18 mouse cellular contexts compared by ENCODE assay signal in genomic region chr11:109144236-109144635, GRCm38 (mm10). TPM values are rescaled to one million over a fixed set of nuclear protein-coding genes. Genes with fewer than 3 reads are reported as not detected.
DNase-seq lines count a peak whose midpoint lies in the region; ATAC-seq and TF ChIP-seq lines count a peak whose summit lies in the region.
"Had no signal": no experiment of that assay in that cellular context is flagged by ENCODE, and none has a peak within 500 bp of the region (broad histone marks: within the 10 kb centered on the region; RNA-seq: fewer than 3 reads in every experiment).

E030025P04Rik (minus strand) TSS chr11:109144369.

- H3K36me3 ChIP-seq in kidney, adult 2 months (ENCODE audit: control insufficient read depth, insufficient read depth, low read length): no peaks in the 10 kb centered on the region
- H3K36me3 ChIP-seq in kidney, embryonic 14.5 days (ENCODE audit: control insufficient read depth, insufficient read depth, low read length): no peaks in the 10 kb centered on the region
- no peaks in the 10 kb centered on the region for H3K36me3 ChIP-seq in embryonic facial prominence, embryonic 15.5 days
- H3K36me3 ChIP-seq in hindbrain, postnatal 0 days (ENCODE audit: insufficient read depth, low read length): no peaks in the 10 kb centered on the region
- H3K36me3 ChIP-seq: forebrain, embryonic 10.5 days had no signal

- TF ChIP-seq POLR2A in kidney, adult 2 months (IDR thresholded peaks at IDR 0.05; ENCODE audit: low read depth, low read length): no peak

- no peak within 1 kb of the TSS for H3K27ac ChIP-seq in kidney, adult 2 months (ENCODE audit: insufficient read depth, low read depth, low read length)
- no peak within 1 kb of the TSS for H3K27ac ChIP-seq in kidney, embryonic 14.5 days (ENCODE audit: low read depth, low read length)
- H3K27ac ChIP-seq in embryonic facial prominence, embryonic 15.5 days (replicated peaks): no peak within 1 kb of the TSS
- no peak within 1 kb of the TSS for H3K27ac ChIP-seq in hindbrain, postnatal 0 days
- H3K27ac ChIP-seq: forebrain, embryonic 10.5 days; left cerebral cortex, adult 2 months had no signal

- WGBS in kidney, adult 2 months: 56% methylated on average over 4 of the region's 4 CpGs
- WGBS in kidney, embryonic 14.5 days: 87% methylated on average over 4 of the region's 4 CpGs
- 61% methylated on average over 4 of the region's 4 CpGs for WGBS in embryonic facial prominence, embryonic 15.5 days
- 66% methylated on average over 4 of the region's 4 CpGs for WGBS in hindbrain, postnatal 0 days

- peak; percentile 31 for DNase-seq in adrenal gland, adult 2 months
- no peak for DNase-seq in adrenal gland, postnatal 25 days
- peak; percentile 10 for DNase-seq in kidney, adult 2 months
- DNase-seq in lung, postnatal 14 days: peak; percentile 45
- DNase-seq in hindbrain, postnatal 0 days (ENCODE audit: low spot score): no peak
- DNase-seq: heart, postnatal 4 days; right cerebral cortex, postnatal 4 days; thymus, postnatal 14 days had no signal

- no peak within 1 kb of the TSS for H3K4me3 ChIP-seq in kidney, adult 2 months (ENCODE audit: insufficient read depth, low read depth, low read length)
- no peak within 1 kb of the TSS for H3K4me3 ChIP-seq in kidney, embryonic 14.5 days (ENCODE audit: low read length)
- H3K4me3 ChIP-seq in embryonic facial prominence, embryonic 15.5 days (replicated peaks): no peak within 1 kb of the TSS
- no peak within 1 kb of the TSS for H3K4me3 ChIP-seq in hindbrain, postnatal 0 days (ENCODE audit: low read length)
- H3K4me3 ChIP-seq: forebrain, embryonic 10.5 days; left cerebral cortex, adult 2 months had no signal

- H3K9me3 ChIP-seq in kidney, embryonic 14.5 days (ENCODE audit: control insufficient read depth, low read length): no peaks in the 10 kb centered on the region
- no peaks in the 10 kb centered on the region for H3K9me3 ChIP-seq in embryonic facial prominence, embryonic 15.5 days (replicated peaks)
- no peaks in the 10 kb centered on the region for H3K9me3 ChIP-seq in hindbrain, postnatal 0 days (ENCODE audit: low read length)
- H3K9me3 ChIP-seq: forebrain, embryonic 10.5 days had no signal

- H3K9ac ChIP-seq in kidney, embryonic 14.5 days (ENCODE audit: low read depth, low read length): no peak within 1 kb of the TSS
- no peak within 1 kb of the TSS for H3K9ac ChIP-seq in embryonic facial prominence, embryonic 15.5 days
- no peak within 1 kb of the TSS for H3K9ac ChIP-seq in hindbrain, postnatal 0 days (replicated peaks; ENCODE audit: low read length)

- no peak for TF ChIP-seq CTCF in kidney, adult 2 months (conservative IDR thresholded peaks at IDR 0.05; ENCODE audit: insufficient read depth, insufficient read length, low read depth, low read length)
- TF ChIP-seq CTCF in hindbrain, postnatal 0 days (IDR thresholded peaks at IDR 0.05; ENCODE audit: low read depth): no peak

- no peak for ATAC-seq in kidney, embryonic 14.5 days (ENCODE audit: low FRiP score, low TSS enrichment)
- 0 out of 2 replicates have a peak, but pooled peaks have one; percentile 39 for ATAC-seq in embryonic facial prominence, embryonic 15.5 days (ENCODE audit: insufficient number of reproducible peaks, low FRiP score, low TSS enrichment, low read depth)
- no peak for ATAC-seq in hindbrain, postnatal 0 days
- no peak for ATAC-seq in erythroblast, adult 5-6 weeks (replicated peaks; ENCODE audit: low FRiP score, poor library complexity, severe bottlenecking)
- ATAC-seq: inflammation-experienced regulatory T-cells, adult 6 months had no signal

- no peaks in the 10 kb centered on the region for H3K27me3 ChIP-seq in kidney, adult 2 months (replicated peaks; ENCODE audit: control insufficient read depth, insufficient read depth, low read length)
- no peaks in the 10 kb centered on the region for H3K27me3 ChIP-seq in kidney, embryonic 14.5 days (ENCODE audit: control insufficient read depth, insufficient read depth, low read length)
- no peaks in the 10 kb centered on the region for H3K27me3 ChIP-seq in embryonic facial prominence, embryonic 15.5 days
- no peaks in the 10 kb centered on the region for H3K27me3 ChIP-seq in hindbrain, postnatal 0 days (ENCODE audit: insufficient read depth, low read length)

- no peaks in the 10 kb centered on the region for H3K4me1 ChIP-seq in kidney, adult 2 months (ENCODE audit: control insufficient read depth, insufficient read depth, low read length)
- no peaks in the 10 kb centered on the region for H3K4me1 ChIP-seq in kidney, embryonic 14.5 days (ENCODE audit: control insufficient read depth, insufficient read depth, low read length)
- H3K4me1 ChIP-seq in embryonic facial prominence, embryonic 15.5 days: no peaks in the 10 kb centered on the region
- no peaks in the 10 kb centered on the region for H3K4me1 ChIP-seq in hindbrain, postnatal 0 days (ENCODE audit: insufficient read depth, low read length)

- H3K4me2 ChIP-seq in kidney, embryonic 14.5 days (replicated peaks; ENCODE audit: low read depth, low read length): no peak within 1 kb of the TSS
- H3K4me2 ChIP-seq in embryonic facial prominence, embryonic 15.5 days (replicated peaks): no peak within 1 kb of the TSS
- H3K4me2 ChIP-seq in hindbrain, postnatal 0 days (ENCODE audit: low read depth, low read length): no peak within 1 kb of the TSS
- H3K4me2 ChIP-seq: heart, embryonic 11.5 days had no signal

RNA-seq across cellular contexts. Expression of gene E030025P04Rik, which starts in this region (rescaled TPM):
- total RNA-seq in adrenal gland, adult 2 months (2021): not detected
- polyA plus RNA-seq in adrenal gland, adult 2 months (2012; rRNA removed): not detected in 2 replicates
- total RNA-seq in adrenal gland, postnatal 25 days (2021): not detected in 2 replicates
- polyA plus RNA-seq in kidney, adult 2 months (2012; rRNA removed): not detected in 2 replicates
- polyA plus RNA-seq in kidney, embryonic 14.5 days (2014; fragmentation: Nextera tagmentation; extraction: Ambion mirVana): not detected in 2 replicates
- polyA plus RNA-seq in embryonic facial prominence, embryonic 15.5 days (2015; fragmentation: Nextera tagmentation; extraction: Ambion mirVana): not detected in 2 replicates
- total RNA-seq in hindbrain, postnatal 0 days (2014; rRNA removed): not detected in 2 replicates
- polyA plus RNA-seq in hindbrain, postnatal 0 days (2015; fragmentation: Nextera tagmentation; extraction: Ambion mirVana): not detected in 2 replicates
- not detected in 2 replicates for total RNA-seq in erythroblast, adult 5-6 weeks (2015; ENCODE audit: low replicate concordance)
- total RNA-seq in erythroblast, adult 5-6 weeks (2017; ENCODE audit: low replicate concordance): not detected in 2 replicates
- total RNA-seq: heart, postnatal 4 days; left cerebral cortex, adult 2 months; megakaryocyte-erythroid progenitor cell, adult 5-6 weeks had no signal
- polyA plus RNA-seq: forebrain, embryonic 10.5 days; heart, embryonic 11.5 days; inflammation-experienced regulatory T-cells, adult 6 months; large intestine, adult 2 months; limb, embryonic 14.5 days had no signal

Comparison
In these comparisons a context has a peak if more than half of its experiments do, and no peak if none do; other contexts are left out.
1. Peak in DNase-seq in adrenal gland, adult 2 months; RNA of the gene not detected or under 1 TPM.
2. Peak in DNase-seq in kidney, adult 2 months; RNA of the gene not detected or under 1 TPM.
3. Peak in ATAC-seq in embryonic facial prominence, embryonic 15.5 days; RNA of the gene not detected or under 1 TPM.